Mouse (Mus musculus): ENCODE measurements around the gene Gfral.

DNA sequence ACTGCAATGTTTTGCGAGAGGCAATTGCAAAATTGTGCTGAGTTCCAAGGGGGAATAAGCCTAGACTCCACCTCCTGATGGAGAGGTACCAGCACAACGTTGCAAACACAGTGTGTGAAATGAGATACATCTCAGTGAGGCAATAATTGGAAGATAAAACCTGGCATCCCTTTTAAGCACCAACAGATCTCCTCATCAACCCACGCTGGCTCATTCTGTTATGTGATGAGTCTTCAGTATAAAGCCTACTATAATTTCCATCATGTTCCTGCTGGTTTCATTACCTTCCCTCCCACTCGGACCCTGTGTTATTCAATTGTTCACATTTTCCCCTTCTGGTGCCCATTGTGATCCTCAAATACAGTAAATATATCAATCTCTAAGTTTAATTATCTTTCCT lies 1.2 kb upstream of the Gfral start:
- TF ChIP-seq GATA1 (IDR thresholded peaks at IDR 0.05; ENCODE audit: borderline replicate concordance, low read length): no peak
- TF ChIP-seq FLI1 (IDR thresholded peaks at IDR 0.05; ENCODE audit: low read length): no peak

All from megakaryocyte, embryonic 14.5 days (primary cell).